Comparison of ENCODE assay signal across 7 mouse cellular contexts in the genomic region with DNA sequence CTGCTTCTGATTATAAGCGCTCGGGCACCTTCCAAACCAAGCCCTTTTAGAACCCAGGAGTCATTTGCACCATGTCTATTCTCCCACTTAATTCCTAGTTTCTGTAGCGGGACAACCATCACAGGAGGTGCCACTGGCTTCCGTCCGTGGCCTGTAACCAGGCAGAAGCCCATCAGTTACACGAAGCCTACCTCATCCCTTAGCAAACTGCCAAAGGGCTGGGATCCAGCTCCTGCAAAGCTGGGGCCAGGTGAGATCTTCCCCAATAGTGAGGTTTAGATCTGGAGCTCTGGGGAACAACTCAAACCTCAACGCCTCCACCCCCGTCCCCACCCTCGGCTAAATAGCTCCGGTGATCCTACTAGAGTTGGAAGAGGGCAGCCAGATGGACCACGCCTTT. TPM values are rescaled to one million over a fixed set of nuclear protein-coding genes. Genes with fewer than 3 reads are reported as not detected.
DNase-seq lines count a peak whose midpoint lies in the region; ATAC-seq and TF ChIP-seq lines count a peak whose summit lies in the region.

No protein-coding gene starts in this region.

- peaks cover 63% of the 10 kb centered on the region for H3K36me3 ChIP-seq in lung, embryonic 16.5 days (ENCODE audit: control insufficient read depth, insufficient read depth, low read length)
- peaks cover 81% of the 10 kb centered on the region for H3K36me3 ChIP-seq in limb, embryonic 14.5 days (ENCODE audit: control insufficient read depth, insufficient read depth, low read length)
- peaks cover 61% of the 10 kb centered on the region for H3K36me3 ChIP-seq in stomach, embryonic 15.5 days

- H3K4me2 ChIP-seq in lung, embryonic 16.5 days (ENCODE audit: low read depth, low read length): peak overlapping the region; percentile 86
- peak overlapping the region; percentile 74 for H3K4me2 ChIP-seq in limb, embryonic 14.5 days (replicated peaks; ENCODE audit: low read depth, low read length, severe bottlenecking)
- H3K4me2 ChIP-seq in stomach, embryonic 15.5 days: peak overlapping the region; percentile 86

- H3K27me3 ChIP-seq in lung, embryonic 16.5 days (ENCODE audit: control insufficient read depth, insufficient read depth, low read depth, low read length): no peaks in the 10 kb centered on the region
- no peaks in the 10 kb centered on the region for H3K27me3 ChIP-seq in limb, embryonic 14.5 days (ENCODE audit: control insufficient read depth, insufficient read depth, low read length)
- H3K27me3 ChIP-seq in stomach, embryonic 15.5 days (replicated peaks): no peaks in the 10 kb centered on the region

- H3K4me3 ChIP-seq in lung, embryonic 16.5 days (ENCODE audit: low read length): peak overlapping the region; percentile 91
- peak overlapping the region; percentile 59 for H3K4me3 ChIP-seq in limb, embryonic 14.5 days (replicated peaks; ENCODE audit: low read length)
- peak overlapping the region; percentile 75 for H3K4me3 ChIP-seq in stomach, embryonic 15.5 days (replicated peaks)

- WGBS in lung, embryonic 16.5 days: 61% methylated on average over 11 of the region's 11 CpGs
- 55% methylated on average over 11 of the region's 11 CpGs for WGBS in limb, embryonic 14.5 days
- WGBS in stomach, embryonic 15.5 days: 56% methylated on average over 11 of the region's 11 CpGs

- H3K4me1 ChIP-seq in lung, embryonic 16.5 days (replicated peaks; ENCODE audit: control insufficient read depth, insufficient read depth, low read length): peaks cover 17% of the 10 kb centered on the region
- peaks cover 14% of the 10 kb centered on the region; the same call in 1 of the 2 replicates for H3K4me1 ChIP-seq in limb, embryonic 14.5 days (ENCODE audit: control insufficient read depth, insufficient read depth, low read length)
- H3K4me1 ChIP-seq in stomach, embryonic 15.5 days: peaks cover 20% of the 10 kb centered on the region

- peak overlapping the region; percentile 92 for H3K27ac ChIP-seq in lung, embryonic 16.5 days (ENCODE audit: low read length)
- peak overlapping the region; percentile 85 for H3K27ac ChIP-seq in limb, embryonic 14.5 days (replicated peaks; ENCODE audit: low read depth, low read length)
- peak overlapping the region; percentile 87 for H3K27ac ChIP-seq in stomach, embryonic 15.5 days

- no peaks in the 10 kb centered on the region for H3K9me3 ChIP-seq in lung, embryonic 16.5 days (ENCODE audit: control insufficient read depth, low read length)
- H3K9me3 ChIP-seq in limb, embryonic 14.5 days (ENCODE audit: control insufficient read depth, low read length): no peaks in the 10 kb centered on the region
- H3K9me3 ChIP-seq in stomach, embryonic 15.5 days: no peaks in the 10 kb centered on the region

- ATAC-seq in lung, embryonic 16.5 days (ENCODE audit: low read depth): no peak
- peak; percentile 5 for ATAC-seq in erythroid progenitor cell, adult 5-6 weeks (replicated peaks; ENCODE audit: low FRiP score, poor library complexity, severe bottlenecking)
- no peak for ATAC-seq in limb, embryonic 14.5 days (ENCODE audit: low FRiP score, low read depth)
- ATAC-seq in stomach, embryonic 15.5 days (ENCODE audit: insufficient read depth, low FRiP score, low read depth): no peak

- peak overlapping the region; percentile 85 for H3K9ac ChIP-seq in lung, embryonic 16.5 days (ENCODE audit: low read length)
- peak overlapping the region; percentile 67 for H3K9ac ChIP-seq in limb, embryonic 14.5 days (ENCODE audit: low read depth, low read length, severe bottlenecking)
- H3K9ac ChIP-seq in stomach, embryonic 15.5 days: peak overlapping the region; percentile 51

- TF ChIP-seq POLR2A in limb, embryonic 14.5 days (IDR thresholded peaks at IDR 0.05; ENCODE audit: borderline replicate concordance, extremely low read depth, insufficient read depth, insufficient read length): no peak

- no peak for DNase-seq in lung, postnatal 25 days (ENCODE audit: low spot score)
- DNase-seq in limb, embryonic 14.5 days (ENCODE audit: low spot score): no peak
- DNase-seq in ovary, postnatal 10 days (ENCODE audit: low spot score): no peak
- DNase-seq in right cerebral cortex, postnatal 36 days (ENCODE audit: low spot score in 2 of 2): no peak

RNA-seq across cellular contexts. Expression of a gene that starts 0.6 kb away (rescaled TPM):
- 53.9 and 54.0 TPM in 2 replicates for polyA plus RNA-seq in lung, embryonic 16.5 days (2015; fragmentation: Nextera tagmentation; extraction: Ambion mirVana)
- total RNA-seq in erythroid progenitor cell, adult 5-6 weeks (2015; ENCODE audit: low replicate concordance): 18.7 and 25.2 TPM in 2 replicates
- total RNA-seq in erythroid progenitor cell, adult 5-6 weeks (2017; ENCODE audit: low replicate concordance): 43.6 and 63.3 TPM in 2 replicates
- polyA plus RNA-seq in limb, embryonic 14.5 days (2012; rRNA removed): 84.2 and 110 TPM in 2 replicates
- 54.2 and 61.0 TPM in 2 replicates for polyA plus RNA-seq in limb, embryonic 14.5 days (2014; fragmentation: Nextera tagmentation; extraction: Ambion mirVana)
- 44.1 and 46.6 TPM in 2 replicates for polyA plus RNA-seq in stomach, embryonic 15.5 days (2015; fragmentation: Nextera tagmentation; extraction: Ambion mirVana)

RNA-seq across cellular contexts. Expression of a gene that starts 11.8 kb away (rescaled TPM):
- polyA plus RNA-seq in lung, embryonic 16.5 days (2015; fragmentation: Nextera tagmentation; extraction: Ambion mirVana): 20.5 and 23.8 TPM in 2 replicates
- total RNA-seq in erythroid progenitor cell, adult 5-6 weeks (2015; ENCODE audit: low replicate concordance): 25.6 and 36.4 TPM in 2 replicates
- 85.3 and 173 TPM in 2 replicates for total RNA-seq in erythroid progenitor cell, adult 5-6 weeks (2017; ENCODE audit: low replicate concordance)
- polyA plus RNA-seq in limb, embryonic 14.5 days (2012; rRNA removed): 40.8 and 46.8 TPM in 2 replicates
- polyA plus RNA-seq in limb, embryonic 14.5 days (2014; fragmentation: Nextera tagmentation; extraction: Ambion mirVana): 27.1 and 29.3 TPM in 2 replicates
- polyA plus RNA-seq in stomach, embryonic 15.5 days (2015; fragmentation: Nextera tagmentation; extraction: Ambion mirVana): 24.3 and 24.4 TPM in 2 replicates

RNA-seq across cellular contexts. Expression of a gene that starts 12.2 kb away (rescaled TPM):
- polyA plus RNA-seq in lung, embryonic 16.5 days (2015; fragmentation: Nextera tagmentation; extraction: Ambion mirVana): 47.4 and 105 TPM in 2 replicates
- 24.3 and 28.1 TPM in 2 replicates for total RNA-seq in erythroid progenitor cell, adult 5-6 weeks (2015; ENCODE audit: low replicate concordance)
- 25.7 and 48.9 TPM in 2 replicates for total RNA-seq in erythroid progenitor cell, adult 5-6 weeks (2017; ENCODE audit: low replicate concordance)
- polyA plus RNA-seq in limb, embryonic 14.5 days (2012; rRNA removed): 555 and 1,104 TPM in 2 replicates
- polyA plus RNA-seq in limb, embryonic 14.5 days (2014; fragmentation: Nextera tagmentation; extraction: Ambion mirVana): 413 and 609 TPM in 2 replicates
- 18.6 and 31.0 TPM in 2 replicates for polyA plus RNA-seq in stomach, embryonic 15.5 days (2015; fragmentation: Nextera tagmentation; extraction: Ambion mirVana)

RNA-seq across cellular contexts. Expression of a gene that starts 36.4 kb away (rescaled TPM):
- 27.7 and 32.3 TPM in 2 replicates for polyA plus RNA-seq in lung, embryonic 16.5 days (2015; fragmentation: Nextera tagmentation; extraction: Ambion mirVana)
- total RNA-seq in erythroid progenitor cell, adult 5-6 weeks (2015; ENCODE audit: low replicate concordance): 2.5 and 2.9 TPM in 2 replicates
- total RNA-seq in erythroid progenitor cell, adult 5-6 weeks (2017; ENCODE audit: low replicate concordance): 0.77 and 10.0 TPM in 2 replicates
- polyA plus RNA-seq in limb, embryonic 14.5 days (2012; rRNA removed): 22.5 and 24.9 TPM in 2 replicates
- 19.4 and 20.1 TPM in 2 replicates for polyA plus RNA-seq in limb, embryonic 14.5 days (2014; fragmentation: Nextera tagmentation; extraction: Ambion mirVana)
- 33.9 and 34.8 TPM in 2 replicates for polyA plus RNA-seq in stomach, embryonic 15.5 days (2015; fragmentation: Nextera tagmentation; extraction: Ambion mirVana)

RNA-seq across cellular contexts. Expression of a gene that starts 36.4 kb away (rescaled TPM):
- polyA plus RNA-seq in lung, embryonic 16.5 days (2015; fragmentation: Nextera tagmentation; extraction: Ambion mirVana): 23.2 and 23.4 TPM in 2 replicates
- 36.0 and 65.2 TPM in 2 replicates for total RNA-seq in erythroid progenitor cell, adult 5-6 weeks (2015; ENCODE audit: low replicate concordance)
- 24.0 and 44.4 TPM in 2 replicates for total RNA-seq in erythroid progenitor cell, adult 5-6 weeks (2017; ENCODE audit: low replicate concordance)
- polyA plus RNA-seq in limb, embryonic 14.5 days (2012; rRNA removed): 14.9 and 22.2 TPM in 2 replicates
- polyA plus RNA-seq in limb, embryonic 14.5 days (2014; fragmentation: Nextera tagmentation; extraction: Ambion mirVana): 15.3 and 18.6 TPM in 2 replicates
- polyA plus RNA-seq in stomach, embryonic 15.5 days (2015; fragmentation: Nextera tagmentation; extraction: Ambion mirVana): 17.7 and 19.2 TPM in 2 replicates
